Comparison of ENCODE assay signal across 7 mouse cellular contexts in genomic region chr6:52213119-52213986, GRCm38 (mm10). TPM values are rescaled to one million over a fixed set of nuclear protein-coding genes. Genes with fewer than 3 reads are reported as not detected.
A peak's percentile ranks its signal among the peaks of the same experiment; 100 is the strongest.
DNase-seq lines count a peak whose midpoint lies in the region; ATAC-seq and TF ChIP-seq lines count a peak whose summit lies in the region.

TSS of gene Hoxa3 (minus strand) at chr6:52213336.
TSS of gene Gm28308 (minus strand) at chr6:52213339.

- peak within 1 kb of the TSS; percentile 40 for H3K4me2 ChIP-seq in hindbrain, embryonic 15.5 days
- H3K4me2 ChIP-seq in stomach, embryonic 14.5 days (replicated peaks; ENCODE audit: low read depth, low read length) = peak within 1 kb of the TSS; percentile 78

- H3K27me3 ChIP-seq in ES-Bruce4 (ENCODE audit: control insufficient read depth, insufficient read depth, low read length, poor library complexity, severe bottlenecking) = peaks cover 49% of the 10 kb centered on the region
- peaks cover 87% of the 10 kb centered on the region for H3K27me3 ChIP-seq in hindbrain, embryonic 15.5 days
- H3K27me3 ChIP-seq in liver, adult 2 months (ENCODE audit: control insufficient read depth, insufficient read depth, low read length) = peaks cover 57% of the 10 kb centered on the region
- H3K27me3 ChIP-seq in stomach, embryonic 14.5 days (ENCODE audit: control insufficient read depth, insufficient read depth, low read length) = peaks cover 42% of the 10 kb centered on the region

- 0 out of 2 replicates have a peak within 1 kb of the TSS, but pooled peaks have one; percentile 9 for H3K4me3 ChIP-seq in ES-Bruce4 (ENCODE audit: low read depth, low read length)
- peak within 1 kb of the TSS; percentile 26 for H3K4me3 ChIP-seq in hindbrain, embryonic 15.5 days
- H3K4me3 ChIP-seq in liver, adult 2 months (ENCODE audit: insufficient read depth, low read depth, low read length) = peak within 1 kb of the TSS; percentile 34; the same call in 1 of the 2 replicates
- H3K4me3 ChIP-seq in stomach, embryonic 14.5 days (ENCODE audit: low read depth, low read length) = peak within 1 kb of the TSS; percentile 47

- H3K79me2 ChIP-seq in liver, adult 2 months (ENCODE audit: control insufficient read depth, insufficient read depth, low read length) = no peaks in the 10 kb centered on the region

- no peak for TF ChIP-seq EP300 in ES-Bruce4 (IDR thresholded peaks at IDR 0.05; ENCODE audit: insufficient read depth, low read depth, low read length)

- no peaks in the 10 kb centered on the region for H3K36me3 ChIP-seq in ES-Bruce4 (ENCODE audit: control insufficient read depth, insufficient read depth, low read length, poor library complexity, severe bottlenecking)
- no peaks in the 10 kb centered on the region for H3K36me3 ChIP-seq in hindbrain, embryonic 15.5 days
- no peaks in the 10 kb centered on the region for H3K36me3 ChIP-seq in liver, adult 2 months (ENCODE audit: control insufficient read depth, insufficient read depth, low read length)
- no peaks in the 10 kb centered on the region for H3K36me3 ChIP-seq in stomach, embryonic 14.5 days (ENCODE audit: control insufficient read depth, insufficient read depth, low read length)

- no peak within 1 kb of the TSS for H3K27ac ChIP-seq in ES-Bruce4 (ENCODE audit: insufficient read depth, low read length)
- peak within 1 kb of the TSS; percentile 46; the same call in 1 of the 2 replicates for H3K27ac ChIP-seq in hindbrain, embryonic 15.5 days (replicated peaks)
- H3K27ac ChIP-seq in liver, adult 2 months (replicated peaks; ENCODE audit: insufficient read depth, low read depth, low read length) = no peak within 1 kb of the TSS
- peak within 1 kb of the TSS; percentile 84 for H3K27ac ChIP-seq in stomach, embryonic 14.5 days (ENCODE audit: low read length)

- 11% methylated on average over 38 of the region's 38 CpGs for WGBS in hindbrain, embryonic 15.5 days
- 7% methylated on average over 38 of the region's 38 CpGs for WGBS in liver, adult 2 months
- 4% methylated on average over 38 of the region's 38 CpGs for WGBS in stomach, embryonic 14.5 days

- DNase-seq in adrenal gland, postnatal 36 days = peak; percentile 72 to 83
- no peak for DNase-seq in liver, adult 2 months (ENCODE audit: extremely low read depth, low read depth, low spot score)
- no peak for DNase-seq in frontal cortex, postnatal 25 days (ENCODE audit: low spot score in 2 of 2)
- no peak for DNase-seq in left cerebral cortex, postnatal 36 days (ENCODE audit: low spot score in 2 of 2)

- intact Hi-C loops in left cerebral cortex, postnatal 36 days (cut with DNase I) = no loop called here

- no peaks in the 10 kb centered on the region for H3K9me3 ChIP-seq in ES-Bruce4 (replicated peaks; ENCODE audit: control insufficient read depth, insufficient read depth, low read length, poor library complexity, severe bottlenecking)
- H3K9me3 ChIP-seq in hindbrain, embryonic 15.5 days = no peaks in the 10 kb centered on the region
- no peaks in the 10 kb centered on the region for H3K9me3 ChIP-seq in stomach, embryonic 14.5 days (ENCODE audit: control insufficient read depth, low read depth, low read length)

- no peaks in the 10 kb centered on the region for H3K4me1 ChIP-seq in ES-Bruce4 (ENCODE audit: control insufficient read depth, insufficient read depth, low read length)
- H3K4me1 ChIP-seq in hindbrain, embryonic 15.5 days (replicated peaks) = peaks cover 19% of the 10 kb centered on the region
- no peaks in the 10 kb centered on the region for H3K4me1 ChIP-seq in liver, adult 2 months (ENCODE audit: control insufficient read depth, insufficient read depth, low read length)
- H3K4me1 ChIP-seq in stomach, embryonic 14.5 days (ENCODE audit: control insufficient read depth, insufficient read depth, low read length) = 0 out of 2 replicates have a peak, but pooled peaks cover 4% of the 10 kb centered on the region

- ATAC-seq in hindbrain, embryonic 15.5 days (ENCODE audit: low FRiP score, low read depth) = no peak
- ATAC-seq in stomach, embryonic 14.5 days (ENCODE audit: insufficient number of reproducible peaks, insufficient read depth, low FRiP score, low read depth) = 0 out of 2 replicates have a peak, but pooled peaks have one; percentile 29

- no peak for TF ChIP-seq CTCF in ES-Bruce4 (IDR thresholded peaks at IDR 0.05; ENCODE audit: low read depth, low read length)
- no peak for TF ChIP-seq CTCF in liver, adult 2 months (IDR thresholded peaks at IDR 0.05; ENCODE audit: low read depth, low read length)

- no peak for TF ChIP-seq POLR2A in ES-Bruce4 (IDR thresholded peaks at IDR 0.05; ENCODE audit: insufficient read depth, low read length)
- TF ChIP-seq POLR2A in liver, adult 2 months (IDR thresholded peaks at IDR 0.05; ENCODE audit: extremely low read depth, insufficient read depth, low read length) = no peak

- no peak within 1 kb of the TSS for H3K9ac ChIP-seq in ES-Bruce4 (ENCODE audit: low read depth, poor library complexity, severe bottlenecking)
- H3K9ac ChIP-seq in hindbrain, embryonic 15.5 days = no peak within 1 kb of the TSS
- H3K9ac ChIP-seq in liver, adult 2 months (ENCODE audit: low read depth, low read length) = no peak within 1 kb of the TSS
- peak within 1 kb of the TSS; percentile 62 for H3K9ac ChIP-seq in stomach, embryonic 14.5 days (replicated peaks; ENCODE audit: low read depth, low read length)

RNA-seq across cellular contexts. Expression of gene Hoxa3, which starts in this region (rescaled TPM):
- polyA plus RNA-seq in ES-Bruce4 (2011; ENCODE audit: insufficient read depth, insufficient read length, low read depth, missing spikeins) = 0.25 TPM in 1 of 2 replicates, not detected in the other
- total RNA-seq in adrenal gland, postnatal 36 days (2021) = 1 to 10 TPM; 3.7 TPM
- 15.7 and 16.3 TPM in 2 replicates for polyA plus RNA-seq in hindbrain, embryonic 15.5 days (2015; fragmentation: Nextera tagmentation; extraction: Ambion mirVana)
- 0.09 and 0.20 TPM in 2 replicates for total RNA-seq in liver, adult 2 months (2014; rRNA removed)
- 0.20 and 0.42 TPM in 2 replicates for polyA plus RNA-seq in liver, adult 2 months (2012; rRNA removed)
- 15.5 and 16.0 TPM in 2 replicates for polyA plus RNA-seq in stomach, embryonic 14.5 days (2014; fragmentation: Nextera tagmentation; extraction: Ambion mirVana)
- total RNA-seq in left cerebral cortex, postnatal 36 days (2021) = not detected

RNA-seq across cellular contexts. Expression of gene Gm28308, which starts in this region (rescaled TPM):
- polyA plus RNA-seq in ES-Bruce4 (2011; ENCODE audit: insufficient read depth, insufficient read length, low read depth, missing spikeins) = not detected in 2 replicates
- total RNA-seq in adrenal gland, postnatal 36 days (2021) = 1 to 10 TPM; 1.5 to 2.8 TPM
- not detected in 2 replicates for polyA plus RNA-seq in hindbrain, embryonic 15.5 days (2015; fragmentation: Nextera tagmentation; extraction: Ambion mirVana)
- total RNA-seq in liver, adult 2 months (2014; rRNA removed) = not detected in 2 replicates
- polyA plus RNA-seq in liver, adult 2 months (2012; rRNA removed) = not detected in 2 replicates
- polyA plus RNA-seq in stomach, embryonic 14.5 days (2014; fragmentation: Nextera tagmentation; extraction: Ambion mirVana) = not detected in 2 replicates
- total RNA-seq in left cerebral cortex, postnatal 36 days (2021) = not detected

Comparison
In these comparisons a context has a peak if more than half of its experiments do, and no peak if none do; other contexts are left out.
1. RNA of gene Hoxa3 (polyA plus RNA-seq): 15.7 to 16.3 TPM in hindbrain, embryonic 15.5 days and 15.5 to 16.0 TPM in stomach, embryonic 14.5 days; 0.25 TPM in ES-Bruce4 and 0.20 to 0.42 TPM in liver, adult 2 months; every median in the first group is over 10 times any median in the second.
2. H3K27ac ChIP-seq: peak in hindbrain, embryonic 15.5 days (single experiment) and stomach, embryonic 14.5 days (single experiment); none in ES-Bruce4 (single experiment) and liver, adult 2 months (single experiment).
3. DNase-seq: peak in adrenal gland, postnatal 36 days (2 of 2); none in liver, adult 2 months (single experiment), frontal cortex, postnatal 25 days (0 of 2) and left cerebral cortex, postnatal 36 days (0 of 2).
4. Peak in every context shown above with its lines, with median percentiles within 50 percentile points of each other: H3K4me3 ChIP-seq.